In the genomic region with DNA sequence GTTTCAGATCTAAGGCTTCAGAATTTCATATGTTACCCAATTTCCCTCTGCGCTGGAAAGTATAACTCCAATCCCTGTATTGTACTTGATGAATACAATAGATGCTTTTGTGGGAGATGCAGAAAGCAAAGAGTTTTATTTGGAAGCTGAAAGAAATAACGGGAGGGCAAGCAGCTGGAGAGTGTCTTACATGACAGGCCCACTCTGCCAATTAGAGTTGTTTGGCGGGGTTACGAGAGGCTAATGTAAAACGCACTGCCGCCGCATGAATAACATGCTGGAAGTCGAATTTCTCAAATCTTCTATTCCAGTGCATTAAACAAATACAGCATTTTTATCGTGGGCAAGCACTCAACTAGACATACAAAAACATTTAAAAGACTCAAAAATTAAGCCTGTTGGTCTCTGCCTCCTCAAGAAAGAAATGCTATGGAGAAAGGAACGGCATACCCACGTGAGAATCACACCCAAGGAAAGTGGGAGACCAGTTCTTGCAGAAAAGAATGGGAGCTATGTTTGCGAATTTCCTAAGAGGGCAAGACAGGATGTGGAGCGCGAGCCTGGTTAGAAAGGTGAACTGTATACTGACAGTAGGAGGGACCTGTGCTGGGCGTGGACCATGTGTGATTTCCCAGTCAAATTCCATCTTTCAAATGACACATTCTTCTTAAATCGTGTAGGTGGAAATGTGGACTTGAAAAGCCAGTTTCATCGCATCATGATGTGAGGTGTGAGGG, we compare ENCODE assay signal across 13 mouse cellular contexts. TPM values are rescaled to one million over a fixed set of nuclear protein-coding genes. Genes with fewer than 3 reads are reported as not detected.
DNase-seq lines count a peak whose midpoint lies in the region; ATAC-seq lines count a peak whose summit lies in the region.
"Had no signal": no experiment of that assay in that cellular context is flagged by ENCODE, and none has a peak within 500 bp of the region (broad histone marks: within the 10 kb centered on the region; RNA-seq: fewer than 3 reads in every experiment).

No protein-coding gene starts in this region.

- H3K4me3 ChIP-seq in heart, embryonic 14.5 days (ENCODE audit: control insufficient read depth in 1 of 2, insufficient read depth in 1 of 2, low read depth in 1 of 2, low read length in 2 of 2), result no peak overlapping the region
- H3K4me3 ChIP-seq in neural tube, embryonic 11.5 days (ENCODE audit: low read depth, low read length), result no peak overlapping the region
- H3K4me3 ChIP-seq in neural tube, embryonic 15.5 days (replicated peaks), result no peak overlapping the region
- no peak overlapping the region for H3K4me3 ChIP-seq in intestine, embryonic 16.5 days (ENCODE audit: low read length)
- H3K4me3 ChIP-seq: layer of hippocampus, adult 2 months had no signal

- ATAC-seq in heart, embryonic 14.5 days (ENCODE audit: insufficient number of reproducible peaks, insufficient read depth, low FRiP score, low read depth), result no peak
- no peak for ATAC-seq in neural tube, embryonic 11.5 days (ENCODE audit: insufficient read depth, low FRiP score, low TSS enrichment)
- ATAC-seq in neural tube, embryonic 15.5 days (ENCODE audit: low FRiP score), result no peak
- peak; percentile 42 for ATAC-seq in intestine, embryonic 16.5 days
- no peak for ATAC-seq in activated CD4-positive, CD25-positive, alpha-beta regulatory T cell, adult 4 months
- ATAC-seq: CD4-positive, CD25-positive, alpha-beta regulatory T cell, adult 4 months had no signal

- no peaks in the 10 kb centered on the region for H3K36me3 ChIP-seq in heart, embryonic 14.5 days (ENCODE audit: control insufficient read depth, insufficient read depth, low read length)
- H3K36me3 ChIP-seq in neural tube, embryonic 11.5 days (ENCODE audit: control insufficient read depth, insufficient read depth, low read length), result no peaks in the 10 kb centered on the region
- no peaks in the 10 kb centered on the region for H3K36me3 ChIP-seq in neural tube, embryonic 15.5 days
- H3K36me3 ChIP-seq in intestine, embryonic 16.5 days (ENCODE audit: control insufficient read depth, insufficient read depth, low read length), result no peaks in the 10 kb centered on the region

- whole genome bisulfite sequencing in heart, embryonic 14.5 days, result 71% methylated on average over 17 of the region's 17 CpGs
- WGBS in neural tube, embryonic 11.5 days, result 88% methylated on average over 17 of the region's 17 CpGs
- 79% methylated on average over 17 of the region's 17 CpGs for WGBS in neural tube, embryonic 15.5 days
- 65% methylated on average over 17 of the region's 17 CpGs for WGBS in intestine, embryonic 16.5 days

- peaks cover 6 to 22% of the 10 kb centered on the region in 2 experiments for H3K4me1 ChIP-seq in heart, embryonic 14.5 days (ENCODE audit: control insufficient read depth in 2 of 2, insufficient read depth in 2 of 2, low read length in 2 of 2)
- H3K4me1 ChIP-seq in neural tube, embryonic 11.5 days (ENCODE audit: control insufficient read depth, insufficient read depth, low read length), result no peaks in the 10 kb centered on the region
- H3K4me1 ChIP-seq in neural tube, embryonic 15.5 days, result no peaks in the 10 kb centered on the region
- H3K4me1 ChIP-seq in intestine, embryonic 16.5 days (ENCODE audit: control insufficient read depth, insufficient read depth, low read length), result no peaks in the 10 kb centered on the region

- H3K4me2 ChIP-seq in heart, embryonic 14.5 days (ENCODE audit: low read length), result no peak overlapping the region
- no peak overlapping the region for H3K4me2 ChIP-seq in neural tube, embryonic 11.5 days (ENCODE audit: low read depth)
- H3K4me2 ChIP-seq in neural tube, embryonic 15.5 days, result no peak overlapping the region
- H3K4me2 ChIP-seq in intestine, embryonic 16.5 days (ENCODE audit: low read depth, low read length), result no peak overlapping the region
- H3K4me2 ChIP-seq: liver, embryonic 11.5 days had no signal

- peak overlapping the region; percentile 19 to 39; a peak in 2 of 4 replicates for H3K27ac ChIP-seq in heart, embryonic 14.5 days (replicated peaks in 1 of 2; ENCODE audit: control insufficient read depth in 1 of 2, insufficient read depth in 1 of 2, low read depth in 2 of 2, low read length in 2 of 2)
- no peak overlapping the region for H3K27ac ChIP-seq in neural tube, embryonic 11.5 days (ENCODE audit: low read depth, low read length)
- no peak overlapping the region for H3K27ac ChIP-seq in neural tube, embryonic 15.5 days (replicated peaks)
- H3K27ac ChIP-seq in intestine, embryonic 16.5 days (ENCODE audit: low read length), result no peak overlapping the region
- H3K27ac ChIP-seq: layer of hippocampus, adult 2 months had no signal

- H3K27me3 ChIP-seq in heart, embryonic 14.5 days (ENCODE audit: control insufficient read depth, insufficient read depth, low read length), result no peaks in the 10 kb centered on the region
- H3K27me3 ChIP-seq in neural tube, embryonic 11.5 days (ENCODE audit: control insufficient read depth, insufficient read depth, low read length), result no peaks in the 10 kb centered on the region
- no peaks in the 10 kb centered on the region for H3K27me3 ChIP-seq in neural tube, embryonic 15.5 days (replicated peaks)
- H3K27me3 ChIP-seq in intestine, embryonic 16.5 days (replicated peaks; ENCODE audit: control insufficient read depth, insufficient read depth, low read length), result no peaks in the 10 kb centered on the region

- no peak for DNase-seq in heart, postnatal 25 days (ENCODE audit: low spot score)
- DNase-seq in neural tube, embryonic 11.5 days (ENCODE audit: low spot score), result peak; percentile 12
- DNase-seq in spleen, postnatal 10 days (ENCODE audit: low spot score in 2 of 2), result no peak
- DNase-seq in layer of hippocampus, adult 9-11 months, result no peak
- DNase-seq: right cerebral cortex, adult 18-20 months had no signal

- no peak overlapping the region for H3K9ac ChIP-seq in heart, embryonic 14.5 days (ENCODE audit: low read length)
- H3K9ac ChIP-seq in neural tube, embryonic 11.5 days (ENCODE audit: low read length), result no peak overlapping the region
- H3K9ac ChIP-seq in neural tube, embryonic 15.5 days (replicated peaks), result no peak overlapping the region
- no peak overlapping the region for H3K9ac ChIP-seq in intestine, embryonic 16.5 days (ENCODE audit: low read depth, low read length)

- no peaks in the 10 kb centered on the region for H3K9me3 ChIP-seq in heart, embryonic 14.5 days (ENCODE audit: control insufficient read depth, low read length)
- H3K9me3 ChIP-seq in neural tube, embryonic 11.5 days (ENCODE audit: control insufficient read depth, low read length), result no peaks in the 10 kb centered on the region
- H3K9me3 ChIP-seq in neural tube, embryonic 15.5 days (replicated peaks), result no peaks in the 10 kb centered on the region
- no peaks in the 10 kb centered on the region for H3K9me3 ChIP-seq in intestine, embryonic 16.5 days (ENCODE audit: control insufficient read depth, low read length)

- intact Hi-C loops in heart, postnatal 25 days (cut with DNase I), result no loop called here

RNA-seq across cellular contexts. Expression of a gene that starts 26.7 kb away (rescaled TPM):
- 0.50 and 0.57 TPM in 2 replicates for polyA plus RNA-seq in heart, embryonic 14.5 days (2014; fragmentation: Nextera tagmentation; extraction: Ambion mirVana)
- total RNA-seq in heart, postnatal 25 days (2021), result 1 to 10 TPM; 1.5 to 1.7 TPM
- polyA plus RNA-seq in neural tube, embryonic 11.5 days (2014; fragmentation: Nextera tagmentation; extraction: Ambion mirVana), result 0.50 and 0.99 TPM in 2 replicates
- 0.87 and 1.0 TPM in 2 replicates for polyA plus RNA-seq in neural tube, embryonic 15.5 days (2015; fragmentation: Nextera tagmentation; extraction: Ambion mirVana)
- 0.31 and 0.33 TPM in 2 replicates for polyA plus RNA-seq in intestine, embryonic 16.5 days (2015; fragmentation: Nextera tagmentation; extraction: Ambion mirVana)
- under 1 TPM in 1 of 2 experiments, not detected in 1; 0.41 TPM for polyA plus RNA-seq in activated CD4-positive, CD25-positive, alpha-beta regulatory T cell, adult 4 months (2017; shearing (Covaris generic))
- total RNA-seq: granulocyte monocyte progenitor cell, adult 5-6 weeks had no signal
- polyA plus RNA-seq: CD4-positive, CD25-positive, alpha-beta regulatory T cell, adult 4 months had no signal

Comparison
In these comparisons a context has a peak if more than half of its experiments do, and no peak if none do; other contexts are left out.
1. H3K27ac ChIP-seq: peak in heart, embryonic 14.5 days (2 of 2); none in neural tube, embryonic 11.5 days (single experiment), neural tube, embryonic 15.5 days (single experiment) and intestine, embryonic 16.5 days (single experiment).